Mouse (Mus musculus) midbrain, embryonic 16.5 days (tissue): ENCODE measurements at regions not wholly inside any gene's neighbourhood (a gene's known extent, or its start where the extent isn't known, plus 50 kb on each side); places are given as distances from the start of the nearest gene placed in this dataset.

ENCODE experiments used
- ATAC-seq: fragments of 200-750 bp; cut with Nextera tagmentation; 2 replicates; pipeline ENCODE4 v1.8.0; 2017; ENCODE audit warnings: moderate TSS enrichment
- H3K27ac ChIP-seq: fragments of 300-500 bp; sonication (generic); 2 replicates; pipeline ENCODE4 v1.5.1; 2014; ENCODE audit warnings: mild to moderate bottlenecking, low read length, mixed read lengths
- H3K27me3 ChIP-seq: fragments of 300-500 bp; sonication (generic); 2 replicates; pipeline ENCODE4 v1.6.1; 2014; ENCODE audit warnings: low read depth, low read length, mixed read lengths; ENCODE audit not compliant: control insufficient read depth, insufficient read depth
- H3K36me3 ChIP-seq: fragments of 300-500 bp; sonication (generic); 2 replicates; pipeline ENCODE4 v1.6.1; 2014; ENCODE audit warnings: mild to moderate bottlenecking, low read length, moderate library complexity, mixed read lengths; ENCODE audit not compliant: control insufficient read depth, insufficient read depth
- H3K4me1 ChIP-seq: fragments of 300-500 bp; sonication (generic); 2 replicates; pipeline ENCODE4 v1.6.1; 2014; ENCODE audit warnings: mild to moderate bottlenecking, low read length, mixed read lengths; ENCODE audit not compliant: control insufficient read depth, insufficient read depth
- H3K4me2 ChIP-seq: fragments of 300-500 bp; sonication (generic); 2 replicates; pipeline ENCODE4 v1.6.1; 2014; ENCODE audit warnings: mild to moderate bottlenecking, low read length, mixed read lengths
- H3K4me3 ChIP-seq: fragments of 300-500 bp; sonication (generic); 2 replicates; pipeline ENCODE4 v1.5.1; 2014; ENCODE audit warnings: low read depth, mild to moderate bottlenecking, low read length, moderate library complexity, mixed read lengths
- H3K9ac ChIP-seq: fragments of 300-500 bp; sonication (generic); 2 replicates; pipeline ENCODE4 v1.6.1; 2014; ENCODE audit warnings: low read depth, low read length, mixed read lengths
- H3K9me3 ChIP-seq: fragments of 300-500 bp; sonication (generic); replicated peaks from 2 replicates; pipeline ENCODE4 v1.6.1; 2014; ENCODE audit warnings: mild to moderate bottlenecking, low read length, mixed read lengths; ENCODE audit not compliant: control insufficient read depth, poor library complexity, severe bottlenecking
- WGBS: fragments of 180-500 bp; shearing (Covaris S2); extraction: QIAGEN DNeasy Blood & Tissue Kit; methylation state at CpG from one replicate; pipeline ENCODE4 v1.1.7; 2014; 5-methylcytosine and 5-hydroxymethylcytosine counted together

DNA sequence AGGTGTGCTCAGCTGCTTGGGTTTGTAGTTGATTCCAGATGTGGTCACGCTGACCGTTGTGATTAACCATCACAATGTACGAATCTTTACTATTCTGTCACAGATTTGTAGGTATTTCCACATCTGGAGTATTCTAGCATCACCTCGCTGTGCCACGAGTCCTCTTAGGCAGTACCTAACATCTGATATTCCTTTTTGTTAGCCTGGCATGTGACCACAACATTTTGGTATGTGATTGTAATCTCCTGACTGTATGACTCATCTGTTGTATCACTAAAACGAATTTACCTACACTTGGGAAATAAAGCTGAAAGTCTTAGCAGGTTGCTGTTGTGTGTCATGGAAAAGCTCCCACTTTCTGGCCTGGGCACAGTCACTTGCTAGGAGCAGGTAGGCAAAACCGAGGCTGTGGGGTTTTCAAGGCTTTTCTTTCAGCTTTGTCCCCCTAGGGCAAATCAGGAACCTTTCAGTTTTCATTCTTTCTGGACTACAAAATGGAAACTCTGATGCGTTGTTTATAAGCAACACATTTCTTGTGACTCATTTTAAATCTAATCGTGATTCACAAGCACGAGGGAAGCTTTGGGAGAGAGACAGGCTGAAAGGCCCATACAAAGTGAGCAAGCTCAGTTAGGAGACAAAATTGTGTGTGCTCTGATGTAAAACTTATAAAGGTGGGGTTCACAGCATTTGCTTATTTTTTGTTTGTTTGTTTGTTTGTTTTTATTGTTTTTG is 371.5 kb downstream of the Gpat3 start:
- Histone ChIP-seq H3K36me3 (no peaks in the 10 kb centered on the region), H3K27ac (no peak overlapping the region), H3K4me3 (no peak overlapping the region), H3K9me3 (no peaks in the 10 kb centered on the region), H3K9ac (no peak overlapping the region), H3K4me2 (no peak overlapping the region), H3K27me3 (no peaks in the 10 kb centered on the region), H3K4me1 (no peaks in the 10 kb centered on the region)
- ATAC-seq = no peak
- WGBS = 86% methylated on average over 10 of the region's 10 CpGs

DNA sequence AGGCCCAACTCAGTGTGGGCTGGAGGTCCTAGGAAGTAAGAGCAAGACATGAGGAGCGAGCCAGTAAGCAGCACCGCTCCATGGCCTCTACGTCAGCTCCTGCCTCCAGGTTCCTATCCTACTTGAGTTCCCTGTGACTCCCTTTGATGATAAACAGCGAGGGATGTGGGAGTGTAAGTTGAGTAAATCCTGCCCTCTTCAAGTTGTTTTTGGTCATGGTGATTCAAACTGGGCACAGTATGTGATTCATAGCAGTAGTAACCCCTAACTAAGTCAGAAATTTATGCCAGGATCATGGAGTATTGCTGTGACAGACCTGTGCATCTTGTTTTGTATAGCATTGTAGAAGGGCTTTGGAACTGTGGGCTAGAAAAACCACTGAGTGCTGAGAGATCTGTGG is 366.5 kb downstream of the Gpat3 start:
- H3K4me1 ChIP-seq = no peaks in the 10 kb centered on the region
- no peak overlapping the region for H3K4me3 ChIP-seq
- ATAC-seq = no peak
- H3K27me3 ChIP-seq = no peaks in the 10 kb centered on the region
- no peak overlapping the region for H3K4me2 ChIP-seq
- 91% methylated on average over 4 of the region's 4 CpGs for WGBS
- H3K9ac ChIP-seq = no peak overlapping the region
- no peaks in the 10 kb centered on the region for H3K36me3 ChIP-seq
- no peak overlapping the region for H3K27ac ChIP-seq
- H3K9me3 ChIP-seq = no peaks in the 10 kb centered on the region

GRCm38 (mm10) chr5:101208150-101208549 is 362.6 kb downstream of the Gpat3 start:
- no peaks in the 10 kb centered on the region for H3K36me3 ChIP-seq
- H3K27me3 ChIP-seq = no peaks in the 10 kb centered on the region
- H3K9ac ChIP-seq = no peak overlapping the region
- H3K4me2 ChIP-seq = no peak overlapping the region
- ATAC-seq = no peak
- H3K9me3 ChIP-seq = no peaks in the 10 kb centered on the region
- H3K4me3 ChIP-seq = no peak overlapping the region
- H3K27ac ChIP-seq = no peak overlapping the region
- no peaks in the 10 kb centered on the region for H3K4me1 ChIP-seq
- 89% methylated on average over 5 of the region's 5 CpGs for WGBS

GRCm38 (mm10) chr5:101195501-101195900 is 350.0 kb downstream of the Gpat3 start:
- Histone ChIP-seq H3K9me3 (no peaks in the 10 kb centered on the region), H3K4me1 (no peaks in the 10 kb centered on the region), H3K9ac (no peak overlapping the region), H3K27ac (no peak overlapping the region), H3K4me3 (no peak overlapping the region), H3K4me2 (no peak overlapping the region), H3K27me3 (no peaks in the 10 kb centered on the region), H3K36me3 (no peaks in the 10 kb centered on the region)
- no peak for ATAC-seq
- 89% methylated on average over 4 of the region's 4 CpGs for WGBS

GRCm38 (mm10) chr5:101190976-101191375 is 345.5 kb downstream of the Gpat3 start:
- H3K9me3 ChIP-seq = no peaks in the 10 kb centered on the region
- no peak overlapping the region for H3K27ac ChIP-seq
- no peak overlapping the region for H3K9ac ChIP-seq
- no peaks in the 10 kb centered on the region for H3K4me1 ChIP-seq
- no peak for ATAC-seq
- no peak overlapping the region for H3K4me3 ChIP-seq
- no peaks in the 10 kb centered on the region for H3K27me3 ChIP-seq
- no peak overlapping the region for H3K4me2 ChIP-seq
- no peaks in the 10 kb centered on the region for H3K36me3 ChIP-seq
- 92% methylated on average over 2 of the region's 2 CpGs for WGBS

- WGBS = 85% methylated on average over 9 of the region's 9 CpGs
- Histone ChIP-seq H3K4me3 (no peak overlapping the region), H3K36me3 (no peaks in the 10 kb centered on the region), H3K9ac (no peak overlapping the region), H3K9me3 (no peaks in the 10 kb centered on the region), H3K4me2 (no peak overlapping the region), H3K4me1 (no peaks in the 10 kb centered on the region), H3K27me3 (no peaks in the 10 kb centered on the region), H3K27ac (no peak overlapping the region)
- ATAC-seq = no peak
Measured at GRCm38 (mm10) chr5:101173183-101173582, 327.7 kb downstream of the Gpat3 start.

- no peaks in the 10 kb centered on the region for H3K27me3 ChIP-seq
- WGBS = 82% methylated on average over 10 of the region's 10 CpGs
- H3K4me1 ChIP-seq = no peaks in the 10 kb centered on the region
- H3K27ac ChIP-seq = no peak overlapping the region
- H3K9ac ChIP-seq = no peak overlapping the region
- H3K4me3 ChIP-seq = no peak overlapping the region
- no peak for ATAC-seq
- no peaks in the 10 kb centered on the region for H3K36me3 ChIP-seq
- H3K9me3 ChIP-seq = no peaks in the 10 kb centered on the region
- no peak overlapping the region for H3K4me2 ChIP-seq
Measured at GRCm38 (mm10) chr5:101172782-101173181, 327.3 kb downstream of the Gpat3 start.

DNA sequence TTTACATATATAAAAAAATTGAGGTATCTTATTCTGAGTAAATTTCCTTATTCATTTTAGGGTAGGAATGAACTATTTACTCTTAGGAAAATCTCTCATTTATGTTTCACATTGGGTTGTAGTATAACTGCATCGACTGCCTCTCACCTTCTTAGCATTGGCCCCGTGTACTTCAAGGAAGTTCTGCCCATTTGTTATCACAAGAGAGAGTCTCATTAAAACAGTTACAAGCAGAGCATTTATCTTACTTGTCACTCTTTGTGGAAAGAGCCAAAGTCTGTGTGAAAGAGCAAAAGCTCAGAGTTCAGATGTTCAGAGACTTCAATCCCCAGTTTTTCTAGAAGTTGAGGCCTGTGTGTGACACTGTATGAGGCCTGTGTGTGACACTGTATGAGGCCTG is 323.6 kb downstream of the Gpat3 start:
- Histone ChIP-seq H3K4me3 (no peak overlapping the region), H3K4me2 (no peak overlapping the region), H3K9ac (no peak overlapping the region), H3K27me3 (no peaks in the 10 kb centered on the region), H3K4me1 (no peaks in the 10 kb centered on the region), H3K9me3 (no peaks in the 10 kb centered on the region), H3K27ac (no peak overlapping the region), H3K36me3 (no peaks in the 10 kb centered on the region)
- ATAC-seq = no peak
- 75% methylated on average over 2 of the region's 2 CpGs for WGBS

GRCm38 (mm10) chr5:101163624-101164213 is 318.2 kb downstream of the Gpat3 start:
- WGBS = 44% methylated on average over 8 of the region's 8 CpGs
- no peaks in the 10 kb centered on the region for H3K36me3 ChIP-seq
- no peak for ATAC-seq

More at GRCm38 (mm10) chr5:101163624-101164213, 318.2 kb downstream of the Gpat3 start:
- Histone ChIP-seq H3K4me1 (0 out of 2 replicates have a peak, but pooled peaks cover 2% of the 10 kb centered on the region), H3K27ac (no peak overlapping the region), H3K9ac (no peak overlapping the region), H3K27me3 (no peaks in the 10 kb centered on the region; the same call in 1 of the 2 replicates), H3K9me3 (no peaks in the 10 kb centered on the region), H3K4me3 (no peak overlapping the region), H3K4me2 (no peak overlapping the region)
